Mouse (Mus musculus): ENCODE results near the gene Sh2b3.
A peak's percentile ranks its signal among the peaks of the same experiment; 100 is the strongest.

Sh2b3 gene

GRCm38 (mm10) chr5:121843138-121843905 lies 5.9 kb upstream of the Sh2b3 start:
- peak; percentile 51 for DNase-seq

- peak; percentile 89 for DNase-seq
Measured at GRCm38 (mm10) chr5:121842665-121843118, 5.2 kb upstream of the Sh2b3 start.

GRCm38 (mm10) chr5:121841973-121842372 lies 4.5 kb upstream of the Sh2b3 start:
- DNase-seq = no peak

GRCm38 (mm10) chr5:121841516-121841915 lies 4.1 kb upstream of the Sh2b3 start:
- DNase-seq = no peak

- DNase-seq = no peak
Measured at GRCm38 (mm10) chr5:121839128-121839473, 1.7 kb upstream of the Sh2b3 start.

- peak; percentile 84 for DNase-seq
Measured at GRCm38 (mm10) chr5:121838341-121839127, 1.1 kb upstream of the Sh2b3 start.

- DNase-seq = peak; percentile 96
Measured at GRCm38 (mm10) chr5:121836692-121837415, 592 bp downstream of the Sh2b3 start.

GRCm38 (mm10) chr5:121835949-121836691 lies 1.3 kb downstream of the Sh2b3 start:
- DNase-seq = peak; percentile 48

- DNase-seq = peak; percentile 43
Measured at GRCm38 (mm10) chr5:121834991-121835747, 2.3 kb downstream of the Sh2b3 start.

- DNase-seq = no peak
Measured at GRCm38 (mm10) chr5:121834241-121834606, 3.2 kb downstream of the Sh2b3 start.

- DNase-seq = peak; percentile 89
Measured at GRCm38 (mm10) chr5:121833572-121834240, 3.7 kb downstream of the Sh2b3 start.

- DNase-seq = no peak
Measured at GRCm38 (mm10) chr5:121833159-121833558, 4.3 kb downstream of the Sh2b3 start.

GRCm38 (mm10) chr5:121832376-121833155 lies 4.9 kb downstream of the Sh2b3 start:
- peak; percentile 61 for DNase-seq

GRCm38 (mm10) chr5:121831002-121831601 lies 6.3 kb downstream of the Sh2b3 start:
- no peak for DNase-seq

GRCm38 (mm10) chr5:121828491-121829432 lies 8.7 kb downstream of the Sh2b3 start:
- DNase-seq = no peak

- no peak for DNase-seq
Measured at GRCm38 (mm10) chr5:121827876-121828275, 9.6 kb downstream of the Sh2b3 start.

- DNase-seq = no peak
Measured at GRCm38 (mm10) chr5:121825606-121826005, 11.8 kb downstream of the Sh2b3 start.

GRCm38 (mm10) chr5:121824121-121824520 lies 13.3 kb downstream of the Sh2b3 start:
- peak; percentile 66 for DNase-seq

- DNase-seq = no peak
Measured at GRCm38 (mm10) chr5:121823668-121824067, 13.8 kb downstream of the Sh2b3 start.

Measured in lung, postnatal 10 days (tissue).